Mouse (Mus musculus): ENCODE measurements around the gene Vamp2.
A peak's percentile ranks its signal among the peaks of the same experiment; 100 is the strongest.

Gene Vamp2

DNA sequence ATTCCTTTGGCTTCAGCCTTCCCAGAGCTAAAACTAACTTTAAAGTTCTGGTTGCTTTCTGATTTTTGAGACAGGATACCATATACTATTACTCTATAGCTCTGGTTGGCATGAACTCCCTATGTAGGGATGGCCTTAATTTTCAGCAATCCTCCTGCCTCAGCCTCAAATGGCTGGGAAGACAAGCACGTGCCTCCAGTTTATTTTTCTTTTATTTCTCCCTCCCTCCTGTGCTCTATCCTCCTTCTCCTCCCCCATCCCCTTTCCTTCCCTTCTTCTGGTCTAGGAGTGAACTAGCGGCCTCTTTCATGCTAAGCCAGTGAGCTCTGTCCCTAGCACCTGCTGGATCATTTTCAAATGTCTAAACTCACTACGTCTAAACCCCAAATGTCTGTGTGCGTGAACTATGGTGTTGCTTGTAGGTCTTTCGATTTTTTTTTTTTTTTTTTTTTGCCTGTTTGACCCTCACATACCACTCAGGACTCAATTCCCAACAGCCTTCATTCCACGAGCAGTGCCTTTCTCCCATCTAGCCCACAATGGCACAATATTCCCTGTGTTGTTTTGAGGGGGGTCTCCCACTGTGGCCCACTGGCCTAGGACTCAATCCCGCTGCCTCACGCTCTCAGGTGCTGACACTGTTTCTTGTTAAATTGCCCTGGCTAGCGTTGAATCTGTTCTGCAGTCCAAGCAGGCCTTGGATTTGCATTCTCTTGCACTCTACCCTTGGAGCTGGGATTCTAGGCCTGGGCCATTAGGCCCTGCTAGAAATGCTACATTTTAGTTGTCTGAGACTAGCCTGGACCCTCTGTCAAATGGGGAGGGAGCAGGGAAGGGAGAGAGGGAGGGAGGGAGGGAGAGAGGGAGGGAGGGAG lies 23.8 kb upstream of the Vamp2 start:
- DNase-seq (ENCODE audit: extremely low spot score, low read depth, low spot score) = no peak

DNA sequence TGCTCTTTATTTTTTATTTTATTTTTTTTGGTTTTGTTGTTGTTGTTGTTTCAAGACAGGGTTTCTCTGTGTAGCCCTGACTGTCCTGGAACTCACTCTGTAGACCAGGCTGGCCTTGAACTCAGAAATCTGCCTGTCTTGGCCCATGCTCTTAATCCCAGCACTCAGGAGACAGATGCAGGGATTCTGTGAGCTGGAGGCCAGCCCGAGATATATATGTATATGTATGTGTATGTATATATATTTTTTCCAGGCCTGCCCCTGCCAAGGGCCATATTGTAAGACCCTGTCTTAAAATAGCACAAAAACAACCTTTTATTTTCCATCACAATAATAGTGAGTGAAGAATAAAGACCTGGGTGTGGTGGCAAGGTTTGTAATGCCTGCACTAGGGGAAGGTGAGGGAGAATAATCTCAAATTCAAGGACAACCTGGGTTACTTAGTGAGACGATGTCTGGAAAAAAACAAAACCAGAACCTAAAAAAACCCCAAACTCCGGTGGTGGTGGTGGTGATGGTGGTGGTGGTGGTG lies 22.8 kb upstream of the Vamp2 start:
- DNase-seq (ENCODE audit: extremely low spot score, low read depth, low spot score) = no peak

DNA sequence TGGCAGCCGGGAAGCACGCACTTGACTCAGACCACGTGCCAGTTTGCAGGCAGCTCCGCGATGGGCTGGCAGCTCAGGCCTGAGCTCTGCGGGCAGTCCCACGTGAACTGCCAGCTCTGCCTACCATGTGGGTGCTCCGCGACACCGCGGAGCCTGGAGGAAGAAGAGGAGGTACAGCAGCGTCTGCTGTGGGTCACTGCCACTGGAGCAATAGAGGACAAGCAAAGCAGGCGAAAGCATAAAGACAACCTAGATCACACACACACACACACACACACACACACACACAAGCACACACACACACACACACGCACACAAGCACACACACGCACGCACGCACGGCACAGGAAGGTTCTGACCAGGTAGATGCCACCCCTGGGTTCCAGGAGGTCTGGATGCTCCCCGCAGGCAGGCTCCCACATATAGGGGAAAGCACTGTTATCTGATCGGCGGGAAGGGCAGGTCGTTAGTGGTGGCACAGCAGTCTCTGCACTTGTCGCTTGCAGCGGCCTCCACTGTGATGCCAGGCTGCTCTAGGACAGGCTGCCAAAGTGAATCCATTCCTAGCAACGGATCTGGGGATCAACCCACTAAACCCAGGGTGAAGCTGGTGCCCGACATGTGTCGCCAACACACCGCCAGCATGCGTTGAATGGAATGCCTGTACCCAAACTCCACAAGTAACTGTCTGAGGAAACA lies 22.0 kb upstream of the Vamp2 start:
- no peak for DNase-seq (ENCODE audit: extremely low spot score, low read depth, low spot score)

DNA sequence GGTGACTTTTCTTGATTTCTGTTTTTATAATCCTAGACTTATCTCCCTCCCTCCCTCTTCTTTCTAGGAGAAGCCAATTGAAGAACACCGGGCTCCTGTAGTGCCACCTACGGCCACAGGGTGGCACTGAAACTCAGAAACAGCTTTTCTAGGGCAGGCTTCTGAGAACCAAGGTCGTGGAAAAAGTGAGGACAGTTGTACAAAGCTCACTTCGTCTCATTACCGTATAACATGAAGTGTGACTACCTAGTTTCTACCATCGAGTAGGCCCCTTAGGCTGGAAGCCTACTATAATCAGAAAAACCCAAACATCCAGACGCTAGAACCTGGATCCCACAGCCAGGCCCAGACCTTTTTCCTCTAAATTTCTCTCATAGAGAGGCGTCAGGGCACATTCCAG lies 21.3 kb upstream of the Vamp2 start:
- no peak for DNase-seq (ENCODE audit: extremely low spot score, low read depth, low spot score)

DNA sequence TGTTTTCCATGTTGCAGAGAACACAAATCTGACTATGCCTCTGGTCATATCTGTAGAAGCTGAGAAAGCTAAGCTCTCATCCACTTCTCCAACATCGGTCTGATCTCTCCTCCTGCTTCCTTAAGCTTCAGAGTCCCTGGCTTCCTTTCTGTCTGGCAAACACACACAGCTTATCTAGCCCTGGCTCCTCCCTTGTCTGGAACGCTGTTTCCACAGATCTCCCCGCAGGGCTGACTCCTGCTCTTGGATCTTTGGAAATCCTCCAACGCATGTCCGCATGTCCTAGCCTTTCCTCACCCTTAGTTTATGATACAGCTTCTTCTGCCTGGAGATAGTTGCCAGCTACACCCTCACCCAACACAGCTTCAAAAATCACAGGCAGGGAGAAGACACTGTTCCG lies 20.7 kb upstream of the Vamp2 start:
- no peak for DNase-seq (ENCODE audit: extremely low spot score, low read depth, low spot score)

DNA sequence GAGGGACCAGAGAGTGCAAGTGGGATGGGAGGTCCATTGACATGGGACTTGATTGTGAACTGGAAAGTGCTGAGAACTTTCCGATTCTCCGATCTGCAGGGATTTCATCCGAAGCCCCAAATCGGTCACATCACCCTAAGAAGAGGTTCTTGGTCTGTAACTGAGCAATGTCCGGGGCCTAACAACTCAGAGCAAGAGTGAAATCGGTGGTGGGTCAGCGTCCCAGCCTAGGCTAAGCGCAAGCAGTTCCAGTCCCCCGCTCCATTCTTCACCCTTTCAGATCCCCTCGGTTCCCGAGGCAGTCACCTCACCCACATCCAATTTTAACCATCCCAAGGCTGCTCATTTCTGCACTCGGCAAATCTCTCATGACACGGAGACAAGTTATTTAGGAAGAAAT lies 18.2 kb upstream of the Vamp2 start:
- no peak for DNase-seq (ENCODE audit: extremely low spot score, low read depth, low spot score)

DNA sequence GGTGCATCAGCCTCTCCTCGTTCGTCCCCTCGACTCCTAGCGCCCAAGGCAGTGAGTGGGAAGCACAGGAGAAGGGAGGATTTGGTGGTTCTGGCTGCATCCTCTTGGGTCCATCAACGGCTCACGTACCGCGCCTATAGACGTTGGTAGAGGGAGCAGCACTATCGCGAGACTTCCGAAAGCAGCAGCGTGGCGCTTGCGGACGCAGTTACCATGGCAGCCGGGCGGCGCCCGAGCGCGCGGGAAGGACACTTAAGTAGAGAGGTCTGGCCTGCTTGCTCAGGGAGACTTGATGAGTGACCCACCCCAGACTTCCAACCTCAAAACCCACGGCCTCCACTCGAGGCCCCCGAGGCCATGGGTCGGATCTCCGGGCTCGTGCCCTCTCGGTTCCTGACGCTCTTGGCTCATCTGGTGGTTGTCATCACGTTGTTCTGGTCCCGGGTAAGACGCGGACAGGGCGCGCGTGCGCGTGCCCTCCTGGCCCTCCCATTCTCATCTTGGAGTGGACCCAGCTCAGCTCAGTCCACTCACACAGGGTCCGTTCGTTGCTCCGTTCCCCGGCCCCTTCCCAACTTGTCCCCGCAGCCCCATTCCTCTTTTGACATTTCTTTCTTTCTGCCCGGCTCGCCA lies 17.6 kb upstream of the Vamp2 start, which contains the start of gene Tmem107:
Gene Tmem107 (plus strand): TSS at position 217 of the 633 bp plus-strand sequence.
- DNase-seq (ENCODE audit: extremely low spot score, low read depth, low spot score) = no peak

DNA sequence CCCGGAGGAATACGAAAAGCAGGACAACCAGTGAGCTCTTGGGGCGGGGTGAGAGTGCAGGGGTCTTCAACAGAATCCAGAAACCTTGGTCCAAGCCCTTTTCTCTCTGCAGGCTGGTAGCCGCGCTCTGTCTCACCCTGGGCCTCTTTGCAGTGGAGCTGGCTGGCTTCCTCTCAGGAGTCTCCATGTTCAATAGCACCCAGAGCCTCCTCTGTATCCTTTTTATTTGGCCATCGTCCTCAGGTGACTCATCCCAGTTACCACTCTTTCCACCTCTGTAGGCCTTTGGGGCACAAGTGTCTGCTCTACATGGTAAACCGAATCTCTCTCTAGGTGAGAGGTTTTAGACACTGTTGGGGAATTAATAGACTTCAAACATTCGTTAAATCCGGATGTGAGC lies 17.0 kb upstream of the Vamp2 start:
- DNase-seq (ENCODE audit: extremely low spot score, low read depth, low spot score) = no peak

DNA sequence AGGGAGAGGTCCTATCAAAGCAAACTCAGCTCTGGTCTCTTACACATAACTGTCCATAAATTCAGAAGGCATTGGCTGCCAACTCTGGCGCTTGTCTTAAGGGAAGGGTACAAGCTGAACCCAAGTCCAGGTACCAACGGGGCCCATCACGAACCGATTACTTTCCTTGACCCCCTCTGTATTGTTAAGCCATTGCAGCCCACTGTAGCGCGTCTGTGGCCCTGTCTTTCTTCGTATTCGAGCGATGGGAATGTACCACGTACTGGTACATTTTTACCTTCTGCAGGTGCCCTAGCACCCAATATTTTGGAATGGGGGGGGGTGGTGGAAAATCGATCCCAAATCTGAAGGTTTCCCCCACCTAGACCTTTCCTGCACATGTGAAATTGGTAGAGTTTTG lies 16.1 kb upstream of the Vamp2 start:
- no peak for DNase-seq (ENCODE audit: extremely low spot score, low read depth, low spot score)

DNA sequence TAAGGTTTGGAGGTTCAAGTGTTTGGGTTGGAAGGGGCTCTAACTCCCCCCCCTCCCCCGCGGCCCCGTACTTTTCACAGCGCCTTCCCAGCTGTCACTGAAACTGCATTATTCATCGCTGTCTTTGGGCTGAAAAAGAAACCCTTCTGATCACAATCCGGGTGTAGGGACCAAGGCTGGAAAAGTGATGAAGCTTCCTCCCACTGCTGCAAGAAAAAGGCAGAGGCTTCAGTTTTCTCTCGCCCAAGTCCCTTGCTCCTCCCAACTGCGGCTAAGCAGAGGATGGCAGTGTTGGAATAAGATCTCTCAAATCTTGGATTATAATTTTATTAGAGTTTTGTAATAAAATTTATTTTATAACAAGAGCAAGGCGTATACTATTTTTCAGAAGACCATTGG lies 15.6 kb upstream of the Vamp2 start:
- DNase-seq (ENCODE audit: extremely low spot score, low read depth, low spot score) = no peak

DNA sequence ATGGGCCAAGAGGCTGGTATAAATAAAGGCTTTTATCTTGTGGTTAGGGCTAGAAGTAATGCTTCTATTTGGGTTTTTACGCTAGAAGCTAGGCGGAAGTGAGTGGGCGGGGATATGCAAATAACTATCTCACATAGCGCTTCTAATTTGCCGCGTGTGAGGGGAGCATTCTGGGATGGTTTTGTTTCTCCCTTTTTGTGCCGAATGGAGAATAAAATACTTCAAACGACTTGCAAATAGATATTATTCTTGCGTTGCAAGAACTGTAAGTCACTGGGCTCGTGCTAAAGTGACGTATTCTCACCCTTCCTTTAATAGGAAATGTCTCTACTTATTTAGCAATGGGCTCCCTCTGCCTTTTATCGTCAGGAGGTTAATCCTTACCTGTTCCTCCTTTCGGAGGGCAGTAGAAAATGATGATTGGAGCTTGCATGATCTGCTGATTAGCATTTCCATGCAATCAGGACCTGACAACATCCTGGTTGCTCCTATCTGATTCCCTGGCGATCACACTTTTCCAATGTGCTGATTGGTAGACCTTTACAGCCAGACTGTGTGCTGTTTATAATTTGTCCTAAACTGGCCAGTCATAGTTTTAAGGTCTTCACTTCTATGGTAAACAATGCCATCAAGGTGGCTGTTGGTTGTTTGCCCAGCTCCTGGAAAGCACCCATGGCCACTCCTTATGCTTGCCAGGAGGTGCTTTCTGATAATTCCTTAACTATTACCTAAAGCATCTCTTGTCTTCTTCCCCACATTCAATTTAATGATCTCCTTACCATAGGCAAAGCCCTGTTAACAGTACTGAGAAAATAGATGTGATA lies 15.0 kb upstream of the Vamp2 start:
- peak; percentile 98 for DNase-seq (ENCODE audit: extremely low spot score, low read depth, low spot score)

DNA sequence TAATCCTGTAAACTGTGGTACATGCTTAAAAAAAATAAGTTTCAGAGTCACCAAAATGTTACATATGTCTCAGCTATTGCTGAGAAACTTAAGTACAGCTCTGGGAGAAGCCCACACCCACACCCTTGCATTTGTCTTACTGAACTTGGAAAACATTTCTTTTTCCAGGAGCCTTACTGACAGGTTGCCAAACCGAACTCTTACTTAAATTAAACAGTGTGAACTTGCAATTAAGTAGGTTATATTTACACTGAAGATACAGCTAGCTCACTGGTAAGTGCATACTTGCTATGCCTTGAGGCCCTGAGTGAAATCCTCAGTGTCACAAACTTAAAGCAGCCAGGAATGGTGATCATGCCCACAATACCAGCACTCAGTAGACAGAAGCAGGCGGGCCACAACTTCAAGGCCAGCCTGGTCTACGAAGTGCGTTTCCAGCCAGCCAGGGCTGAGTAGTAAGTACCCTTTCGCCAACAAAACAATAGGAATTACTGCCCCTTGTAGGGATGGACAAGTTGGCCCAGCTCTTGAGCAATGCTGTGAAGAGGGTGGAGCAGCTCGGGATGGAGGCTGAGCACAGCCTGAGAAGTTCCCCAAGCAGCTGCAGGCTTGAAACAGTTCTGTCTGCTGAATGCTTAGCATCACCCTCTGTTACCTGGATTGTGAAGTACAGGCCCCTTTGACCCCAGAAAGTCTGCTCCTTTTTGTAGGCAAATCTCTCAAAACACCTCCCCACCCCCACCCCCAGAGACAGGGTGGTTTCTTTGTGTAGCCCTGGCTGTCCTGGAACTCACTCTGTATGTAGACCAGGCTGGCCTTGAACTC lies 14.1 kb upstream of the Vamp2 start:
- DNase-seq (ENCODE audit: extremely low spot score, low read depth, low spot score) = no peak

DNA sequence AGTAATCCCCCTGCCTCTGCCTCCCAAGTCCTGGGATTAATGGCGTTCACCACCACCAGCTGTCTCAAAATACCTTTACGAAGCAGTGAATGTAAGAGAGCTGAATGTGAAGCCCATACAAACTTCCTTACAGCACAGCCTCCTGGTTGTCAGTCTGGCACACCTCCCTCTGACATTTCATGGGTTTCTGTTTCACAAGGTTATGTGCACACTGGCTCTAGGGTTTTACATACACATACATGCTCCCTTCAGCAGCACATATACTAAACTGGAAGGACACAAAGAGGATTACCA lies 13.6 kb upstream of the Vamp2 start:
- DNase-seq (ENCODE audit: extremely low spot score, low read depth, low spot score) = no peak

DNA sequence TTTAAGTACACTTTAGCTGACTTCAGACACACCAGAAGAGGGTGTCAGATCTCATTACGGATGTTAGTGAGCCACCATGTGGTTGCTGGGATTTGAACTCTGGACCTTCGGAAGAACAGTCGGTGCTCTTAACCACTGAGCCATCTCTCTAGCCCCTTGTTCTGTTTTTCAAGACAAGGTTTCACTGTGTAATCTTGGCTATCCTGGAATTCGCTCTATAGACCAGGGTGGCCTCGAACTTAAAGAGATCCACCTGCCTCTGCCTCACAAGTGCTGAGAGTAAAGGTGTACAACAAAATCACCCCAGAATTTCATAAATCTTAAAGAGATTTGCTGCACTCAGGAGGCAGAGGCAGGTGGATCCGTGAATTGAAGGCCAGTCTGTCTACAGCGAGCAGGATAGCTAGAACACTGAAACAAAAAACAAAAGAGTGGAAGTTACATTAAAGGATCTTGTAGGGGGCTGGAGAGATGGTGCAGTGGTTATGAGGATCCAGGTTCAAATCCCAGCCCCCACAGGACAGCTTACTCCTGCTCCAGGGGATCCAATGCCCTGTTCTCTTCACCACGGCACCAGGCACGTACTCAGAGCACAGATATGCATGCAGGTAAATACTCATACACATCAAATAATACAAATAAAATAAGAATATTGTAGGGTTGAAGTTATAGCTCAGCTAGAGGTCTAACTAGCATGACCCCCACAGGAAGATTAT lies 12.4 kb upstream of the Vamp2 start:
- DNase-seq (ENCODE audit: extremely low spot score, low read depth, low spot score) = no peak

DNA sequence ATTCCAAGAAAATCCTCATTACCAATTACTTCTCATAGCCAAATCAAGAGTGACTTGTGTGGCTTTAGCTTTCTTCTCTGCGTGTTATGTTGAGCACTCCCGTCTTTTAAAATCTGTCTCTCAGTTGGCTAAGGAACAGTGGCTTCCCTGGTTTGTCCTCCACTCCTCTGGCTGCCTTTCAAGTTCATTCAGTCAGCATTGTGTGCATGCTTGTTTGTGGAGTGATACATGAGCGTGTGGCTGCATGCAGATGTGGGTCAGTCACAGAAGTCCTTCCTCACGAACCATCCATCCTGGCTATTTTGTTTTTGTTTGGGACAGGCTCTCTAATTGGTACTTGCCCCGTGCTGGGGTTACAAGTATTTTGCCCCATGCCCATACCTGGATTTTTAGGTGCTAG lies 11.7 kb upstream of the Vamp2 start:
- DNase-seq (ENCODE audit: extremely low spot score, low read depth, low spot score) = no peak

DNA sequence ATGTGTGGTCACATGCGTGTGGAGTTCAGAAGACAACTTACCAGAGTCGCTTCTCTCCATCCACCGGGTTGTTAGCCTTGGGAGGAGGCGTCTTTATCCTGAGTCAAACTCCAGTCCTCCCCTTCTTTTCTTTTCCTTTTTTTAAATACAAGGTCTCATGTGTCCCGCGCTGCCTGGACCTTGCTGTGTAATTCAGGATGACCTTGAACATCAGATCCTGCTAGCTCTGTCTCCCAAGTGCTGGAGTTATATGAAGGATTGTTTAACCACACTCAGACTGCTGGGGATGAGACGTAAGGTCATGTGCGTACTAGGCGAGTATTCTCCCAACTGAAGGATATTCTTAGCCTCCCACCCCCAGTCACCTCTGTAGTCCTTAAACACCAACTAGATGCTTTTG lies 11.0 kb upstream of the Vamp2 start:
- DNase-seq (ENCODE audit: extremely low spot score, low read depth, low spot score) = no peak

DNA sequence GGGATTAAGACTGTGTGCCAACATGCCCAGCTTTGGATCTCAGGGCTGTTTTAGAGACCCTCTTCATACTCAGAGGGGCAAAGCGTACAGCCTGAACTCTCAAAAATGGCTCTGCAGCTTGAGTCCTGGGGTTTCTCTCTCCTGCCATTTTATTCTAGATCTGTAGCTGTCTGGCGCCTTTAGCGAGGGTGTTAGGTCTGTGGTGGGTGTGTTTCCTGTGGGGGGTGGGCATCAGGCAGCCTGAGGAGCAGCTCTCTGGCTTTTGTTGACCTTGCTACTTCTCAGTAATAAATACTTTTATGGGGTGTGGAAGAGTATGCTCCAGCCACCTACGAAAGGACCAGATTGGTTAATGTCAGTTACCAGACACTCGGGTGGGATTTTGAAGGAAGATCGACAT lies 10.2 kb upstream of the Vamp2 start:
- DNase-seq (ENCODE audit: extremely low spot score, low read depth, low spot score) = no peak

DNA sequence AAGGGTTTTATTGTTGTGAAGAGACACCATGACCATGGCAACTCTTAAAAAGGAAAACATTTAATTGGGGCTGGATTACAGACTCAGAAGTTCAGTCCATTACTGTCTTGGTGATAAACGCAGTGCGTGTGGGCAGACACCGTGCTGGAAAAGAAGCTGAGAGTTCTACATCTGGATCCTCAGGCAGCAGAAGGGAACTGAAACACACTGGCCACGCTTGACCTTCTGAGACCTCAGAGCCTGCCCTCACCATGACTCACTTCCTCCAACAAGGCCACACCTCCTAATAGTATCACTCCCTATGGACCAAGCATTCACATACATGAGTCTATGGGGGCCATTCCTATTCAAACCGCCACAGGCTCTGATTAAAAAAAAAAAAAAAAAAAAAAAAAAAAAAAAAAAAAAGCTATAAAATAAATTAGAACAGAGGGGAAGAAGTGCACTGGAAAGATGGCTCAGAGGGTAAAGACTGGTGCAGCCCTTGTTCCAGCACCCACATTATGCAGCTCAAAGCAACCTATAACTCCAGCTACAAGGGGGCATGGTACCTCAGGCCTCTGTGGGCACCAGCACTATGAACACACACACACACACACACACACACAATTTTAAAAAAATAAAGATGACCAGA lies 9.4 kb upstream of the Vamp2 start:
- no peak for DNase-seq (ENCODE audit: extremely low spot score, low read depth, low spot score)
